In genomic region chr8:56978994-56979393, GRCm38 (mm10) we compare ENCODE assay signal across 18 mouse cellular contexts.
DNase-seq lines count a peak whose midpoint lies in the region; ATAC-seq and TF ChIP-seq lines count a peak whose summit lies in the region.
"Had no signal": no experiment of that assay in that cellular context is flagged by ENCODE, and none has a peak within 500 bp of the region (broad histone marks: within the 10 kb centered on the region; RNA-seq: fewer than 3 reads in every experiment).

No protein-coding gene starts in this region.

- ATAC-seq in heart, embryonic 13.5 days (ENCODE audit: extremely low read depth, insufficient number of reproducible peaks, low FRiP score, low TSS enrichment): no peak
- ATAC-seq in kidney, embryonic 15.5 days (replicated peaks; ENCODE audit: low FRiP score): no peak
- no peak for ATAC-seq in kidney, embryonic 14.5 days (ENCODE audit: low FRiP score, low TSS enrichment)
- ATAC-seq in lung, postnatal 0 days: no peak
- ATAC-seq in stomach, embryonic 16.5 days (ENCODE audit: insufficient read depth, low FRiP score): no peak

- WGBS in heart, embryonic 13.5 days: 60% methylated on average over 2 of the region's 2 CpGs
- WGBS in heart, embryonic 10.5 days: 79% methylated on average over 2 of the region's 2 CpGs
- WGBS in kidney, embryonic 15.5 days: 62% methylated on average over 2 of the region's 2 CpGs
- WGBS in kidney, embryonic 14.5 days: 64% methylated on average over 2 of the region's 2 CpGs
- WGBS in lung, postnatal 0 days: 50% methylated on average over 2 of the region's 2 CpGs
- WGBS in stomach, embryonic 16.5 days: 45% methylated on average over 2 of the region's 2 CpGs

- H3K36me3 ChIP-seq in heart, embryonic 13.5 days: no peaks in the 10 kb centered on the region
- H3K36me3 ChIP-seq in heart, embryonic 10.5 days: no peaks in the 10 kb centered on the region
- H3K36me3 ChIP-seq in kidney, embryonic 15.5 days: no peaks in the 10 kb centered on the region
- H3K36me3 ChIP-seq in kidney, embryonic 14.5 days (ENCODE audit: control insufficient read depth, insufficient read depth, low read length): no peaks in the 10 kb centered on the region
- H3K36me3 ChIP-seq in lung, postnatal 0 days (ENCODE audit: insufficient read depth, low read length): no peaks in the 10 kb centered on the region
- no peaks in the 10 kb centered on the region for H3K36me3 ChIP-seq in stomach, embryonic 16.5 days (ENCODE audit: control insufficient read depth, insufficient read depth, low read length)
- H3K36me3 ChIP-seq: limb, embryonic 15.5 days; liver, embryonic 15.5 days; neural tube, embryonic 12.5 days had no signal

- H3K4me2 ChIP-seq in heart, embryonic 13.5 days: peak overlapping the region; percentile 48
- H3K4me2 ChIP-seq in kidney, embryonic 15.5 days: peak overlapping the region; percentile 16; the same call in 1 of the 2 replicates
- no peak overlapping the region for H3K4me2 ChIP-seq in kidney, embryonic 14.5 days (replicated peaks; ENCODE audit: low read depth, low read length)
- peak overlapping the region; percentile 37 for H3K4me2 ChIP-seq in lung, postnatal 0 days (replicated peaks; ENCODE audit: low read depth, low read length)
- H3K4me2 ChIP-seq in stomach, embryonic 16.5 days (ENCODE audit: low read depth, low read length): peak overlapping the region; percentile 33
- H3K4me2 ChIP-seq: limb, embryonic 15.5 days; liver, embryonic 15.5 days; midbrain, embryonic 11.5 days; neural tube, embryonic 12.5 days had no signal

- H3K4me3 ChIP-seq in heart, embryonic 13.5 days: no peak overlapping the region
- H3K4me3 ChIP-seq in heart, embryonic 10.5 days: no peak overlapping the region
- no peak overlapping the region for H3K4me3 ChIP-seq in kidney, embryonic 15.5 days (replicated peaks)
- no peak overlapping the region for H3K4me3 ChIP-seq in kidney, embryonic 14.5 days (ENCODE audit: low read length)
- H3K4me3 ChIP-seq in lung, postnatal 0 days (ENCODE audit: low read depth, low read length): no peak overlapping the region; the same call in 1 of the 2 replicates
- no peak overlapping the region for H3K4me3 ChIP-seq in stomach, embryonic 16.5 days (replicated peaks; ENCODE audit: low read length)
- H3K4me3 ChIP-seq: limb, embryonic 15.5 days; liver, embryonic 15.5 days; neural tube, embryonic 12.5 days had no signal

- peak overlapping the region; percentile 70 for H3K27ac ChIP-seq in heart, embryonic 13.5 days (replicated peaks)
- no peak overlapping the region for H3K27ac ChIP-seq in heart, embryonic 10.5 days
- no peak overlapping the region for H3K27ac ChIP-seq in kidney, embryonic 15.5 days
- no peak overlapping the region for H3K27ac ChIP-seq in kidney, embryonic 14.5 days (ENCODE audit: low read depth, low read length)
- no peak overlapping the region for H3K27ac ChIP-seq in lung, postnatal 0 days (ENCODE audit: low read length)
- H3K27ac ChIP-seq in stomach, embryonic 16.5 days (ENCODE audit: low read length): no peak overlapping the region
- H3K27ac ChIP-seq: limb, embryonic 15.5 days; liver, embryonic 15.5 days; neural tube, embryonic 12.5 days had no signal

- peaks cover 16% of the 10 kb centered on the region for H3K4me1 ChIP-seq in heart, embryonic 13.5 days
- H3K4me1 ChIP-seq in heart, embryonic 10.5 days: no peaks in the 10 kb centered on the region; the same call in 1 of the 2 replicates
- H3K4me1 ChIP-seq in kidney, embryonic 15.5 days: no peaks in the 10 kb centered on the region
- H3K4me1 ChIP-seq in kidney, embryonic 14.5 days (ENCODE audit: control insufficient read depth, insufficient read depth, low read length): no peaks in the 10 kb centered on the region
- no peaks in the 10 kb centered on the region for H3K4me1 ChIP-seq in lung, postnatal 0 days (ENCODE audit: insufficient read depth, low read depth, low read length)
- H3K4me1 ChIP-seq in stomach, embryonic 16.5 days (ENCODE audit: control insufficient read depth, insufficient read depth, low read length): no peaks in the 10 kb centered on the region
- H3K4me1 ChIP-seq: limb, embryonic 15.5 days; liver, embryonic 15.5 days; neural tube, embryonic 12.5 days had no signal

- no peak for DNase-seq in heart, embryonic 10.5 days (ENCODE audit: low spot score)
- DNase-seq in lung, postnatal 0 days (ENCODE audit: low spot score): no peak
- no peak for DNase-seq in lung, adult 18-20 months
- DNase-seq in left cerebral cortex, adult 11 months (ENCODE audit: low spot score): no peak
- DNase-seq: adrenal gland, postnatal 36 days; cerebellum, adult 2 months; cerebellum, postnatal 36 days; kidney, adult 11 months; right cerebral cortex, postnatal 4 days; thymus, postnatal 25 days had no signal

- no peak overlapping the region for H3K9ac ChIP-seq in heart, embryonic 13.5 days
- no peak overlapping the region for H3K9ac ChIP-seq in kidney, embryonic 15.5 days
- H3K9ac ChIP-seq in kidney, embryonic 14.5 days (ENCODE audit: low read depth, low read length): no peak overlapping the region
- no peak overlapping the region for H3K9ac ChIP-seq in lung, postnatal 0 days (replicated peaks; ENCODE audit: low read depth)
- H3K9ac ChIP-seq in stomach, embryonic 16.5 days (ENCODE audit: low read length): no peak overlapping the region
- H3K9ac ChIP-seq: limb, embryonic 15.5 days; liver, embryonic 15.5 days; neural tube, embryonic 12.5 days had no signal

- TF ChIP-seq EP300 in lung, postnatal 0 days (IDR thresholded peaks at IDR 0.05): no peak

- TF ChIP-seq CTCF in lung, postnatal 0 days (IDR thresholded peaks at IDR 0.05): no peak

- no peaks in the 10 kb centered on the region for H3K27me3 ChIP-seq in heart, embryonic 13.5 days (replicated peaks)
- no peaks in the 10 kb centered on the region for H3K27me3 ChIP-seq in heart, embryonic 10.5 days (ENCODE audit: insufficient read depth, poor library complexity, severe bottlenecking)
- no peaks in the 10 kb centered on the region for H3K27me3 ChIP-seq in kidney, embryonic 15.5 days
- H3K27me3 ChIP-seq in kidney, embryonic 14.5 days (ENCODE audit: control insufficient read depth, insufficient read depth, low read length): no peaks in the 10 kb centered on the region
- no peaks in the 10 kb centered on the region for H3K27me3 ChIP-seq in lung, postnatal 0 days (replicated peaks; ENCODE audit: insufficient read depth, low read length)
- H3K27me3 ChIP-seq in stomach, embryonic 16.5 days (ENCODE audit: control insufficient read depth, insufficient read depth, low read length): no peaks in the 10 kb centered on the region
- H3K27me3 ChIP-seq: limb, embryonic 15.5 days; liver, embryonic 15.5 days; neural tube, embryonic 12.5 days had no signal

- no peaks in the 10 kb centered on the region for H3K9me3 ChIP-seq in heart, embryonic 13.5 days
- no peaks in the 10 kb centered on the region for H3K9me3 ChIP-seq in heart, embryonic 10.5 days
- H3K9me3 ChIP-seq in kidney, embryonic 15.5 days (replicated peaks): no peaks in the 10 kb centered on the region
- H3K9me3 ChIP-seq in kidney, embryonic 14.5 days (ENCODE audit: control insufficient read depth, low read length): no peaks in the 10 kb centered on the region
- no peaks in the 10 kb centered on the region for H3K9me3 ChIP-seq in lung, postnatal 0 days (ENCODE audit: low read length)
- H3K9me3 ChIP-seq in stomach, embryonic 16.5 days (replicated peaks; ENCODE audit: control insufficient read depth, low read length): no peaks in the 10 kb centered on the region
- H3K9me3 ChIP-seq: limb, embryonic 15.5 days; liver, embryonic 15.5 days; neural tube, embryonic 12.5 days had no signal
